Mouse (Mus musculus) cerebellum, adult 9-11 months (tissue): ENCODE results near the gene Gm20388.
A peak's percentile ranks its signal among the peaks of the same experiment; 100 is the strongest.

Experiments
- DNase-seq: peaks from one replicate; pipeline ENCODE4 v3.0.0; 2022

Gene Gm20388

GRCm38 (mm10) chr8:121433466-121433865 lies 1522.8 kb downstream of the Gm20388 start:
- no peak for DNase-seq

- no peak for DNase-seq
Measured at GRCm38 (mm10) chr8:121436656-121437055, 1526.0 kb downstream of the Gm20388 start.

- DNase-seq, result peak; percentile 40
Measured at GRCm38 (mm10) chr8:121437506-121437905, 1526.9 kb downstream of the Gm20388 start.

GRCm38 (mm10) chr8:121438111-121438510 lies 1527.5 kb downstream of the Gm20388 start:
- peak; percentile 76 for DNase-seq

- peak; percentile 76 for DNase-seq
Measured at GRCm38 (mm10) chr8:121439351-121439750, 1528.7 kb downstream of the Gm20388 start.

GRCm38 (mm10) chr8:121443361-121443760 lies 1532.7 kb downstream of the Gm20388 start:
- no peak for DNase-seq

GRCm38 (mm10) chr8:121444521-121444920 lies 1533.9 kb downstream of the Gm20388 start:
- peak; percentile 44 for DNase-seq

- DNase-seq, result no peak
Measured at GRCm38 (mm10) chr8:121445027-121445471, 1534.4 kb downstream of the Gm20388 start.

GRCm38 (mm10) chr8:121446133-121446532 lies 1535.5 kb downstream of the Gm20388 start:
- no peak for DNase-seq

- no peak for DNase-seq
Measured at GRCm38 (mm10) chr8:121446862-121447261, 1536.2 kb downstream of the Gm20388 start.

GRCm38 (mm10) chr8:121450211-121450610 lies 1539.6 kb downstream of the Gm20388 start:
- no peak for DNase-seq

GRCm38 (mm10) chr8:121451404-121452076 lies 1540.9 kb downstream of the Gm20388 start:
- no peak for DNase-seq

- no peak for DNase-seq
Measured at GRCm38 (mm10) chr8:121454737-121455136, 1544.1 kb downstream of the Gm20388 start.

- no peak for DNase-seq
Measured at GRCm38 (mm10) chr8:121461192-121461591, 1550.6 kb downstream of the Gm20388 start.

GRCm38 (mm10) chr8:121462092-121462491 lies 1551.5 kb downstream of the Gm20388 start:
- no peak for DNase-seq

GRCm38 (mm10) chr8:121468083-121469071 lies 1557.7 kb downstream of the Gm20388 start:
- no peak for DNase-seq

GRCm38 (mm10) chr8:121474161-121474897 lies 1563.7 kb downstream of the Gm20388 start:
- no peak for DNase-seq

- DNase-seq, result no peak
Measured at GRCm38 (mm10) chr8:121474898-121475284, 1564.2 kb downstream of the Gm20388 start.

- no peak for DNase-seq
Measured at GRCm38 (mm10) chr8:121477851-121478547, 1567.4 kb downstream of the Gm20388 start.

- DNase-seq, result no peak
Measured at GRCm38 (mm10) chr8:121479144-121479543, 1568.5 kb downstream of the Gm20388 start.

- no peak for DNase-seq
Measured at GRCm38 (mm10) chr8:121480411-121481031, 1569.9 kb downstream of the Gm20388 start.
